Comparison of ENCODE assay signal across 24 mouse cellular contexts in the genomic region with DNA sequence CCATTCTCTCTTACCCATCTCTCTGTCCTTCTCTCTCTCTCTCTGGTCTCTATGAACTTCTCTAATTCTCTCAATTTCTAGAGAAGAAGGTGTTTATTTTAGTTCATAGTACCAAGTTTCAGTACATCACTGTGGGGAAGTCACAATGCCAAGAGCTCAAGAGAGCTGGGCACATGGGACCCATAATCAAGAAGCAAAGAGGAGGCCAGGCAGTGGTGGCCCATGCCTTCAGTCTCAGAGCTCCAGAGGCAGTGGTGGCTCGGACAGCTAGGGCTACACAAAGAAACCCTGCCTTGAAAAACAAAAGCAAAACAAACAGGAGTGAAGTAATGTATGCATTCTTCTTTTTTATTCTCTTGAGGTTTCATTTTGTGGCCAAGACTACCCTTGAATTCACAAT. TPM values are rescaled to one million over a fixed set of nuclear protein-coding genes. Genes with fewer than 3 reads are reported as not detected.
DNase-seq lines count a peak whose midpoint lies in the region; ATAC-seq lines count a peak whose summit lies in the region.
"Had no signal": no experiment of that assay in that cellular context is flagged by ENCODE, and none has a peak within 500 bp of the region (broad histone marks: within the 10 kb centered on the region; RNA-seq: fewer than 3 reads in every experiment).

No protein-coding gene starts in this region.

- no peak overlapping the region for H3K27ac ChIP-seq in heart, embryonic 10.5 days
- 0 out of 2 replicates have a peak overlapping the region, but pooled peaks have one; percentile 41 for H3K27ac ChIP-seq in lung, embryonic 15.5 days

- no peaks in the 10 kb centered on the region for H3K4me1 ChIP-seq in heart, embryonic 10.5 days
- peaks cover 32% of the 10 kb centered on the region for H3K4me1 ChIP-seq in lung, embryonic 15.5 days

- H3K27me3 ChIP-seq in heart, embryonic 10.5 days (ENCODE audit: insufficient read depth, poor library complexity, severe bottlenecking) = no peaks in the 10 kb centered on the region
- no peaks in the 10 kb centered on the region for H3K27me3 ChIP-seq in lung, embryonic 15.5 days
- H3K27me3 ChIP-seq: CH12.LX, Patski had no signal

- ATAC-seq in lung, embryonic 15.5 days (ENCODE audit: borderline replicate concordance, extremely low read depth, low FRiP score, low TSS enrichment) = no peak
- ATAC-seq: activated CD4-positive, CD25-positive, alpha-beta regulatory T cell, adult 4 months; CD4-positive, CD25-positive, alpha-beta regulatory T cell, adult 4 months; Patski had no signal

- H3K9ac ChIP-seq in lung, embryonic 15.5 days = no peak overlapping the region

- DNase-seq in heart, adult 11 months = peak; percentile 64
- DNase-seq in heart, adult 9 months (ENCODE audit: low spot score in 2 of 2) = no peak
- DNase-seq in heart, embryonic 10.5 days (ENCODE audit: low spot score) = peak; percentile 60
- DNase-seq in heart, adult 18-20 months = no peak
- DNase-seq in lung, adult 18-20 months = no peak
- DNase-seq: adrenal gland, adult 2 months; adrenal gland, adult 8-10 months; adrenal gland, postnatal 10 days; adrenal gland, postnatal 14 days; adrenal gland, postnatal 25 days; adrenal gland, postnatal 36 days; B cell, adult 2 months; cerebellum, adult 11 months; cerebellum, adult 11-12 months; cerebellum, adult 18-20 months had no signal

- no peak overlapping the region for H3K4me2 ChIP-seq in lung, embryonic 15.5 days

- H3K9me3 ChIP-seq in heart, embryonic 10.5 days = no peaks in the 10 kb centered on the region
- no peaks in the 10 kb centered on the region for H3K9me3 ChIP-seq in lung, embryonic 15.5 days
- H3K9me3 ChIP-seq: G1E had no signal

- WGBS in heart, embryonic 10.5 days = 64% methylated on average over 1 of the region's 1 CpGs
- WGBS in lung, embryonic 15.5 days = 63% methylated on average over 1 of the region's 1 CpGs

- no peak overlapping the region for H3K4me3 ChIP-seq in heart, embryonic 10.5 days
- H3K4me3 ChIP-seq in lung, embryonic 15.5 days = no peak overlapping the region

- H3K36me3 ChIP-seq in heart, embryonic 10.5 days = no peaks in the 10 kb centered on the region
- H3K36me3 ChIP-seq in lung, embryonic 15.5 days = no peaks in the 10 kb centered on the region
- H3K36me3 ChIP-seq: G1E had no signal

RNA-seq across cellular contexts. Expression of a gene that starts 8.8 kb away (rescaled TPM):
- polyA plus RNA-seq in heart, embryonic 10.5 days (2016; fragmentation: Nextera tagmentation; extraction: Ambion mirVana) = not detected in 2 replicates
- total RNA-seq in heart, adult 18-20 months (2021) = not detected
- not detected in 2 replicates for polyA plus RNA-seq in lung, embryonic 15.5 days (2015; fragmentation: Nextera tagmentation; extraction: Ambion mirVana)
- total RNA-seq: adrenal gland, adult 2 months; adrenal gland, postnatal 25 days; adrenal gland, postnatal 36 days; adrenal gland, postnatal 4 days; G1E; MEL had no signal
- polyA plus RNA-seq: activated CD4-positive, CD25-positive, alpha-beta regulatory T cell, adult 4 months; CD4-positive, CD25-positive, alpha-beta regulatory T cell, adult 4 months; G1E; Patski had no signal

RNA-seq across cellular contexts. Expression of a gene that starts 8.9 kb away (rescaled TPM):
- polyA plus RNA-seq in heart, embryonic 10.5 days (2016; fragmentation: Nextera tagmentation; extraction: Ambion mirVana) = 0.09 TPM in 1 of 2 replicates, not detected in the other
- under 1 TPM; 0.27 to 0.64 TPM for total RNA-seq in heart, adult 18-20 months (2021)
- 0.43 and 0.67 TPM in 2 replicates for polyA plus RNA-seq in lung, embryonic 15.5 days (2015; fragmentation: Nextera tagmentation; extraction: Ambion mirVana)
- total RNA-seq: G1E, MEL had no signal
- polyA plus RNA-seq: activated CD4-positive, CD25-positive, alpha-beta regulatory T cell, adult 4 months; C2C12; CD4-positive, CD25-positive, alpha-beta regulatory T cell, adult 4 months; G1E; Patski had no signal

RNA-seq across cellular contexts. Expression of a gene that starts 31.4 kb away (rescaled TPM):
- 0.12 and 0.44 TPM in 2 replicates for polyA plus RNA-seq in heart, embryonic 10.5 days (2016; fragmentation: Nextera tagmentation; extraction: Ambion mirVana)
- not detected for total RNA-seq in heart, adult 18-20 months (2021)
- 1.1 and 1.5 TPM in 2 replicates for polyA plus RNA-seq in lung, embryonic 15.5 days (2015; fragmentation: Nextera tagmentation; extraction: Ambion mirVana)
- total RNA-seq: MEL had no signal
- polyA plus RNA-seq: CD4-positive, CD25-positive, alpha-beta regulatory T cell, adult 4 months had no signal

RNA-seq across cellular contexts. Expression of a gene that starts 55.9 kb away (rescaled TPM):
- 1.8 and 2.4 TPM in 2 replicates for polyA plus RNA-seq in heart, embryonic 10.5 days (2016; fragmentation: Nextera tagmentation; extraction: Ambion mirVana)
- under 1 TPM; 0.37 to 0.39 TPM for total RNA-seq in heart, adult 18-20 months (2021)
- polyA plus RNA-seq in lung, embryonic 15.5 days (2015; fragmentation: Nextera tagmentation; extraction: Ambion mirVana) = 6.4 and 7.2 TPM in 2 replicates

RNA-seq across cellular contexts. Expression of a gene that starts 56.7 kb away (rescaled TPM):
- polyA plus RNA-seq in heart, embryonic 10.5 days (2016; fragmentation: Nextera tagmentation; extraction: Ambion mirVana) = 2.1 and 3.0 TPM in 2 replicates
- 1 to 10 TPM; 4.5 to 5.2 TPM for total RNA-seq in heart, adult 18-20 months (2021)
- polyA plus RNA-seq in lung, embryonic 15.5 days (2015; fragmentation: Nextera tagmentation; extraction: Ambion mirVana) = 10.6 and 11.9 TPM in 2 replicates

Comparison
In these comparisons a context has a peak if more than half of its experiments do, and no peak if none do; other contexts are left out.
1. DNase-seq: peak in heart, adult 11 months (single experiment) and heart, embryonic 10.5 days (single experiment); none in heart, adult 9 months (0 of 2), heart, adult 18-20 months (0 of 2) and lung, adult 18-20 months (0 of 2).